Comparison of ENCODE assay signal across 10 mouse cellular contexts in genomic region chr7:44853065-44853464, GRCm38 (mm10). TPM values are rescaled to one million over a fixed set of nuclear protein-coding genes. Genes with fewer than 3 reads are reported as not detected.
DNase-seq lines count a peak whose midpoint lies in the region; ATAC-seq lines count a peak whose summit lies in the region.
"Had no signal": no experiment of that assay in that cellular context is flagged by ENCODE, and none has a peak within 500 bp of the region (broad histone marks: within the 10 kb centered on the region; RNA-seq: fewer than 3 reads in every experiment).

No protein-coding gene starts in this region.

- no peak overlapping the region for H3K27ac ChIP-seq in heart, embryonic 13.5 days (replicated peaks)
- H3K27ac ChIP-seq in midbrain, embryonic 12.5 days (replicated peaks) = no peak overlapping the region
- no peak overlapping the region for H3K27ac ChIP-seq in midbrain, embryonic 14.5 days (replicated peaks; ENCODE audit: low read depth, low read length)
- no peak overlapping the region for H3K27ac ChIP-seq in limb, embryonic 10.5 days
- H3K27ac ChIP-seq in stomach, embryonic 16.5 days (ENCODE audit: low read length) = no peak overlapping the region

- peak overlapping the region; percentile 55; the same call in 1 of the 2 replicates for H3K4me3 ChIP-seq in heart, embryonic 13.5 days
- H3K4me3 ChIP-seq in midbrain, embryonic 12.5 days = no peak overlapping the region
- H3K4me3 ChIP-seq in midbrain, embryonic 14.5 days (replicated peaks; ENCODE audit: low read depth, low read length) = no peak overlapping the region
- H3K4me3 ChIP-seq in limb, embryonic 10.5 days = 0 out of 2 replicates have a peak overlapping the region, but pooled peaks have one; percentile 2
- no peak overlapping the region for H3K4me3 ChIP-seq in stomach, embryonic 16.5 days (replicated peaks; ENCODE audit: low read length)

- H3K27me3 ChIP-seq in heart, embryonic 13.5 days (replicated peaks) = no peaks in the 10 kb centered on the region
- H3K27me3 ChIP-seq in midbrain, embryonic 12.5 days = no peaks in the 10 kb centered on the region
- no peaks in the 10 kb centered on the region for H3K27me3 ChIP-seq in midbrain, embryonic 14.5 days (ENCODE audit: control insufficient read depth, insufficient read depth, low read length)
- no peaks in the 10 kb centered on the region for H3K27me3 ChIP-seq in limb, embryonic 10.5 days (ENCODE audit: low read depth, poor library complexity, severe bottlenecking)
- H3K27me3 ChIP-seq in stomach, embryonic 16.5 days (ENCODE audit: control insufficient read depth, insufficient read depth, low read length) = no peaks in the 10 kb centered on the region

- H3K9me3 ChIP-seq in heart, embryonic 13.5 days = no peaks in the 10 kb centered on the region
- no peaks in the 10 kb centered on the region for H3K9me3 ChIP-seq in midbrain, embryonic 12.5 days
- H3K9me3 ChIP-seq in midbrain, embryonic 14.5 days (ENCODE audit: control insufficient read depth, low read length) = no peaks in the 10 kb centered on the region
- H3K9me3 ChIP-seq in limb, embryonic 10.5 days (replicated peaks) = no peaks in the 10 kb centered on the region
- H3K9me3 ChIP-seq in stomach, embryonic 16.5 days (replicated peaks; ENCODE audit: control insufficient read depth, low read length) = no peaks in the 10 kb centered on the region

- H3K36me3 ChIP-seq in heart, embryonic 13.5 days = peaks cover 21% of the 10 kb centered on the region
- H3K36me3 ChIP-seq in midbrain, embryonic 12.5 days = peaks cover 13% of the 10 kb centered on the region
- H3K36me3 ChIP-seq in midbrain, embryonic 14.5 days (ENCODE audit: control insufficient read depth, insufficient read depth, low read length) = peaks cover 18% of the 10 kb centered on the region
- peaks cover 23% of the 10 kb centered on the region for H3K36me3 ChIP-seq in limb, embryonic 10.5 days
- H3K36me3 ChIP-seq in stomach, embryonic 16.5 days (ENCODE audit: control insufficient read depth, insufficient read depth, low read length) = no peaks in the 10 kb centered on the region

- H3K9ac ChIP-seq in heart, embryonic 13.5 days = 0 out of 2 replicates have a peak overlapping the region, but pooled peaks have one; percentile 24
- H3K9ac ChIP-seq in midbrain, embryonic 12.5 days (replicated peaks) = peak overlapping the region; percentile 20; the same call in 1 of the 2 replicates
- H3K9ac ChIP-seq in midbrain, embryonic 14.5 days (replicated peaks; ENCODE audit: low read length) = no peak overlapping the region
- H3K9ac ChIP-seq in stomach, embryonic 16.5 days (ENCODE audit: low read length) = 0 out of 2 replicates have a peak overlapping the region, but pooled peaks have one; percentile 20

- peak overlapping the region; percentile 87 for H3K4me2 ChIP-seq in heart, embryonic 13.5 days
- no peak overlapping the region; the same call in 1 of the 2 replicates for H3K4me2 ChIP-seq in midbrain, embryonic 12.5 days (replicated peaks)
- no peak overlapping the region for H3K4me2 ChIP-seq in midbrain, embryonic 14.5 days (ENCODE audit: low read length)
- no peak overlapping the region for H3K4me2 ChIP-seq in stomach, embryonic 16.5 days (ENCODE audit: low read depth, low read length)

- DNase-seq in heart, adult 8-10 months (ENCODE audit: low spot score) = no peak
- no peak for DNase-seq in midbrain, embryonic 14.5 days
- no peak for DNase-seq in limb, embryonic 10.5 days (ENCODE audit: low spot score)
- no peak for DNase-seq in layer of hippocampus, postnatal 36 days
- no peak for DNase-seq in natural killer cell, adult 2 months (ENCODE audit: low spot score in 2 of 2)
- DNase-seq: thymus, postnatal 14 days had no signal

- peaks cover 67% of the 10 kb centered on the region for H3K4me1 ChIP-seq in heart, embryonic 13.5 days
- H3K4me1 ChIP-seq in midbrain, embryonic 12.5 days = peaks cover 56% of the 10 kb centered on the region
- H3K4me1 ChIP-seq in midbrain, embryonic 14.5 days (ENCODE audit: control insufficient read depth, insufficient read depth, low read length) = peaks cover 39% of the 10 kb centered on the region
- peaks cover 61% of the 10 kb centered on the region for H3K4me1 ChIP-seq in limb, embryonic 10.5 days
- H3K4me1 ChIP-seq in stomach, embryonic 16.5 days (ENCODE audit: control insufficient read depth, insufficient read depth, low read length) = peaks cover 49% of the 10 kb centered on the region

- ATAC-seq in heart, embryonic 13.5 days (ENCODE audit: extremely low read depth, insufficient number of reproducible peaks, low FRiP score, low TSS enrichment) = no peak
- no peak for ATAC-seq in midbrain, embryonic 12.5 days (ENCODE audit: low FRiP score, low read depth)
- ATAC-seq in midbrain, embryonic 14.5 days (ENCODE audit: low FRiP score, low TSS enrichment) = no peak
- ATAC-seq in stomach, embryonic 16.5 days (ENCODE audit: insufficient read depth, low FRiP score) = no peak
- ATAC-seq: activated CD4-positive, CD25-positive, alpha-beta regulatory T cell, adult 4 months had no signal

- 93% methylated on average over 2 of the region's 2 CpGs for WGBS in heart, embryonic 13.5 days
- WGBS in midbrain, embryonic 12.5 days = 91% methylated on average over 2 of the region's 2 CpGs
- 95% methylated on average over 2 of the region's 2 CpGs for WGBS in midbrain, embryonic 14.5 days
- WGBS in limb, embryonic 10.5 days = 92% methylated on average over 2 of the region's 2 CpGs
- WGBS in stomach, embryonic 16.5 days = 90% methylated on average over 2 of the region's 2 CpGs

RNA-seq across cellular contexts. Expression of gene Pnkp, which starts 3.9 kb away (rescaled TPM):
- polyA plus RNA-seq in heart, embryonic 13.5 days (2015; fragmentation: Nextera tagmentation; extraction: Ambion mirVana) = 24.0 and 24.3 TPM in 2 replicates
- total RNA-seq in heart, adult 8-10 months (2022) = 10 to 100 TPM; 17.8 to 20.6 (median 19.6) TPM
- polyA plus RNA-seq in midbrain, embryonic 12.5 days (2016; fragmentation: Nextera tagmentation; extraction: Ambion mirVana) = 36.4 and 44.0 TPM in 2 replicates
- 28.8 and 30.4 TPM in 2 replicates for polyA plus RNA-seq in midbrain, embryonic 14.5 days (2014; fragmentation: Nextera tagmentation; extraction: Ambion mirVana)
- polyA plus RNA-seq in limb, embryonic 10.5 days (2016; fragmentation: Nextera tagmentation; extraction: Ambion mirVana) = 37.5 and 43.1 TPM in 2 replicates
- 32.6 and 34.8 TPM in 2 replicates for polyA plus RNA-seq in stomach, embryonic 16.5 days (2015; fragmentation: Nextera tagmentation; extraction: Ambion mirVana)
- total RNA-seq in layer of hippocampus, postnatal 36 days (2021) = 10 to 100 TPM; 27.1 to 27.2 TPM

RNA-seq across cellular contexts. Expression of gene Tbc1d17, which starts 4.2 kb away (rescaled TPM):
- 56.1 and 57.0 TPM in 2 replicates for polyA plus RNA-seq in heart, embryonic 13.5 days (2015; fragmentation: Nextera tagmentation; extraction: Ambion mirVana)
- total RNA-seq in heart, adult 8-10 months (2022) = 10 to 100 TPM; 40.7 to 59.5 (median 51.5) TPM
- polyA plus RNA-seq in midbrain, embryonic 12.5 days (2016; fragmentation: Nextera tagmentation; extraction: Ambion mirVana) = 97.5 and 101 TPM in 2 replicates
- 107 and 122 TPM in 2 replicates for polyA plus RNA-seq in midbrain, embryonic 14.5 days (2014; fragmentation: Nextera tagmentation; extraction: Ambion mirVana)
- polyA plus RNA-seq in limb, embryonic 10.5 days (2016; fragmentation: Nextera tagmentation; extraction: Ambion mirVana) = 71.4 and 75.2 TPM in 2 replicates
- 71.7 and 74.1 TPM in 2 replicates for polyA plus RNA-seq in stomach, embryonic 16.5 days (2015; fragmentation: Nextera tagmentation; extraction: Ambion mirVana)
- total RNA-seq in layer of hippocampus, postnatal 36 days (2021) = 10 to 100 TPM; 63.7 to 64.6 TPM

RNA-seq across cellular contexts. Expression of gene Akt1s1, which starts 4.3 kb away (rescaled TPM):
- polyA plus RNA-seq in heart, embryonic 13.5 days (2015; fragmentation: Nextera tagmentation; extraction: Ambion mirVana) = 96.5 and 101 TPM in 2 replicates
- total RNA-seq in heart, adult 8-10 months (2022) = 10 to 100 TPM; 64.3 to 76.2 (median 70.5) TPM
- 92.0 and 99.2 TPM in 2 replicates for polyA plus RNA-seq in midbrain, embryonic 12.5 days (2016; fragmentation: Nextera tagmentation; extraction: Ambion mirVana)
- 61.9 and 63.7 TPM in 2 replicates for polyA plus RNA-seq in midbrain, embryonic 14.5 days (2014; fragmentation: Nextera tagmentation; extraction: Ambion mirVana)
- 96.4 and 99.6 TPM in 2 replicates for polyA plus RNA-seq in limb, embryonic 10.5 days (2016; fragmentation: Nextera tagmentation; extraction: Ambion mirVana)
- polyA plus RNA-seq in stomach, embryonic 16.5 days (2015; fragmentation: Nextera tagmentation; extraction: Ambion mirVana) = 73.5 and 83.1 TPM in 2 replicates
- 10 to 100 TPM; 78.8 to 80.6 TPM for total RNA-seq in layer of hippocampus, postnatal 36 days (2021)

RNA-seq across cellular contexts. Expression of gene Ptov1, which starts 16.5 kb away (rescaled TPM):
- polyA plus RNA-seq in heart, embryonic 13.5 days (2015; fragmentation: Nextera tagmentation; extraction: Ambion mirVana) = 256 and 266 TPM in 2 replicates
- 100 to 1,000 TPM; 178 to 199 (median 189) TPM for total RNA-seq in heart, adult 8-10 months (2022)
- 605 and 652 TPM in 2 replicates for polyA plus RNA-seq in midbrain, embryonic 12.5 days (2016; fragmentation: Nextera tagmentation; extraction: Ambion mirVana)
- 480 and 508 TPM in 2 replicates for polyA plus RNA-seq in midbrain, embryonic 14.5 days (2014; fragmentation: Nextera tagmentation; extraction: Ambion mirVana)
- polyA plus RNA-seq in limb, embryonic 10.5 days (2016; fragmentation: Nextera tagmentation; extraction: Ambion mirVana) = 434 and 504 TPM in 2 replicates
- polyA plus RNA-seq in stomach, embryonic 16.5 days (2015; fragmentation: Nextera tagmentation; extraction: Ambion mirVana) = 150 and 156 TPM in 2 replicates
- total RNA-seq in layer of hippocampus, postnatal 36 days (2021) = 100 to 1,000 TPM; 346 to 359 TPM

RNA-seq across cellular contexts. Expression of gene Atf5, which starts 36.6 kb away (rescaled TPM):
- polyA plus RNA-seq in heart, embryonic 13.5 days (2015; fragmentation: Nextera tagmentation; extraction: Ambion mirVana) = 2.4 and 2.7 TPM in 2 replicates
- 10 to 100 TPM; 55.1 to 71.1 (median 64.7) TPM for total RNA-seq in heart, adult 8-10 months (2022)
- 5.6 and 6.3 TPM in 2 replicates for polyA plus RNA-seq in midbrain, embryonic 12.5 days (2016; fragmentation: Nextera tagmentation; extraction: Ambion mirVana)
- polyA plus RNA-seq in midbrain, embryonic 14.5 days (2014; fragmentation: Nextera tagmentation; extraction: Ambion mirVana) = 2.2 and 2.8 TPM in 2 replicates
- 3.1 and 3.4 TPM in 2 replicates for polyA plus RNA-seq in limb, embryonic 10.5 days (2016; fragmentation: Nextera tagmentation; extraction: Ambion mirVana)
- polyA plus RNA-seq in stomach, embryonic 16.5 days (2015; fragmentation: Nextera tagmentation; extraction: Ambion mirVana) = 3.8 and 4.6 TPM in 2 replicates
- total RNA-seq in layer of hippocampus, postnatal 36 days (2021) = 10 to 100 TPM; 26.3 to 28.9 TPM

Comparison
In these comparisons a context has a peak if more than half of its experiments do, and no peak if none do; other contexts are left out.
1. H3K4me3 ChIP-seq: peak in heart, embryonic 13.5 days (single experiment) and limb, embryonic 10.5 days (single experiment); none in midbrain, embryonic 12.5 days (single experiment), midbrain, embryonic 14.5 days (single experiment) and stomach, embryonic 16.5 days (single experiment).